Mouse (Mus musculus) kidney, adult 18-20 months (tissue): ENCODE data around the gene Prpf38b.
A peak's percentile ranks its signal among the peaks of the same experiment; 100 is the strongest.

Source experiments
- DNase-seq: peaks from one replicate; pipeline ENCODE4 v3.0.0; 2021

Gene Prpf38b

DNA sequence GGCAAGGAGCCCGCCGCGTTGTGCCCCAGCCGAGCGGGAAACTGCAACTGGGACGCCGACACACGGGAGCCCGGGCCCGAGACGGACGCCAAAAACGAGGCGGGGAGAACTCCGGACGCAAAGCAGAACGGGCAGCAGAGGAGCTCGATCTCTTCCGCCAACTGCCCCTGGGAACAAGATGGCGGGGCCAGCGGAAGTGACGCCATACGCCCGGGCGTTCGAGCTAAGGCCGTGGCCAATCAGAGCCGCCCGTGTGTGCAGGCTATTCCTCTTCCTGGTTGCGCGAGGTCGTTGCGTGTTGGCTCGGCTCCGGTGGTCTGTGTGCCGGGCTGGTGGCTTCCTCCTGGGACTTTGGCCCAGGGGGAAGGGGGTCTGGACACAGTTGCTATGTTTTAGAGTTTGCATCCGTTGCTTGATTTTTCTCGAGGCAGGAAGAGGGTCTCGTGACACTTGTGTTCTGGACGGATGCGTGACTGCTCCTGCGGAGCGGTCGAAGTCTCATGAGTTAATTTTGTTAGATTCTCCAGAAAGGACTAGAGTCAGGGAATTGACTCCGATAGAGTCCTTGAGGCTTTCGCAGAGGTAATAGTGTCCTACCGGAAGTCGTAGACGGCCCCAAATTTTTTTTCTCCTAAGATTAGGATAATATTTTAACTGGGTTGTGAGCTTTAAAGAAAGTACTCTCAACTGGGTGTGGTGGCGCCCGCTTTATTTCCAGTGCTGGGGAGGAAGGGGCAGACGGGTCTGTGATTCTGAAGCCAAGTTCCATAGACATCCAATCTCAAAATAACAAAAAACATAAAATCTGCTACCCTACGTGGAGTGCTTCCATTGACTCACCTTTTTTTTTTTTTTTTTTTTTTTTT, at the start of gene Prpf38b:
Prpf38b (minus strand) TSS at position 180 of the 866 bp plus-strand sequence.
- peak; percentile 94 for DNase-seq

DNA sequence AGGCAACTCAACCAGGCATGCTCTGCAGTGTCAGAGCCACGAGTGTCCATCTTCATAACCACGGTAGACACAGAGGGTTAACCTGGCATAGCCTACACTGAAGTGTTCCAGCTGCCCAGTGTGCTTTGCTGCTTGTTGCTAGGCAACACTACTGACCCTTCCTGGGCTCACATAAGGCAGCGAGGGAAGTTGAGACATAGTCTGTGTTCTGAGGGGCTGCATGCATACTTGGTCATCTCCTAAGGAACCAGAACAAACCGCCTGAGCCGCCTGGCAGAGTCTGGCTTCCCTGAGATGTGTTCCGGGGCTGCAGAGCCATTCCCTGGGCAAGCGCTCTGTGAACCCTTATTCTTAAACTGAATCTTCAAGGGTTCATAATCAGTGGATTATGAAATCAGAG, 49.7 kb upstream of the Prpf38b start:
- DNase-seq = no peak

DNA sequence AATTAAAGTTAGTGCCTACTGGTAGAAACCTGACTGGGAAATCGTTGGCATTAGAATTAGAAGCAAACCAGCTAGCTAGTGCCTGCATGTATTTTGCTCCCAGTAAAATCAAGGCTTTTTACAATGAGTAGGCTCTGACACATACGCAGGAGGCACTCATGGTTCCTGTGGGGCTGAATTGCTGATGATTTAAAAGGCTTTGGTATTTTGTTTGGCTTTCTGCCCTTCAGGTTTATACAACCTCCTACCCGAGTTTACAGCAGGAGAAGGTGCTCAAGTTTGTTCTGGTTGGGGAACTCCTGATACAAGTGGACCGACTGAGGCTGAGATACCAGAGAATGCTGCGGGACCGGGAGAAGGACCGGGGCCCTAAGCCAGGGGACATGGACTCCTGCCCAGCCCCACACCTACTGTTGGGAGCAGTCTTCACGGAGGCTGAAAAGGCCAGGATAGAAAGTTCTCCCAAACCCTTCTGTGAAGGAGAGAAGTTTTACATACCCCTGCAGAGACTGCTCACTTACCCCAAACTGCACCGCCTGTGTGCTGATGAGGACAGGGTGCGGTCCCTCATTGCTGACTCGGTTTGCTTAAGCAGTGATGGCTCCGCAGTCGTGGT, 48.3 kb upstream of the Prpf38b start:
- peak; percentile 12 for DNase-seq

DNA sequence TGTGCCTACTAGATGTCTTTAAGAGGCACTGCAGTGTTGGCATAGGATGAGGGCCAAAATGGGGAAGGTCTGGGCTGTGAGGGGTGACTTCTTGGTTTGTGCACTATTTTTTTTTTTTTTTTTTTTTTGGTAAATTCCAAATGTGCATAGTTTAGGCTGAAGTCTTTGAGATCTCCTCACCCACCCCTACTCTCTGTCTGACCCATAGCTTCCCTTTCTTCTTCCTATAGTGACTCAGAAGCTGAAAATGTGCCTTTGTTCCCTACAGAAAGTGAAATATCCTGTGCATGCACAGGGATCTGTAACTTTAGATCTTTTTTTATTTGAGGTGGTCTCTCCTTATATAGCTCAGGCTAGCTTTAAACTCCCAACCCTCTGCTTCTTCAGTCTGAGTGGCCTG, 46.4 kb upstream of the Prpf38b start:
- DNase-seq = no peak

DNA sequence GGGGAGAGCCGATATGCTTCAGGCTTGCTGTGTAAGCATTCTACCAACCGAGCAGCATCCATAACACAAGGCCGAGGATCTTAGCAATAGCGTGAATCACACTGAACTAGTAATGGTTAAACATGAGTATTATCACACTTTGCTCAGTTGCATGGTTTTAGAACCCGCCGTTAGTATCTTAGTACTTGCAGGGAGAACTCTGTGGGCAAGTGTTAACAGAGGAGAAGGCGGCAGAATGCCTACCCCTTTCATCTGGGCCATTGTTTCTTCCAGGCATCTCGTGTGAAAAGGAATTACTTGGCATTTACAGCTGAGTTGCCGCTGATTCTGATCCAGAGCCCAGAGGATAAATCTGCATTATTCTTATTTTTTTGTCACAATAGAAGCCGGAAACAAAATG, 29.5 kb upstream of the Prpf38b start:
- DNase-seq = no peak

DNA sequence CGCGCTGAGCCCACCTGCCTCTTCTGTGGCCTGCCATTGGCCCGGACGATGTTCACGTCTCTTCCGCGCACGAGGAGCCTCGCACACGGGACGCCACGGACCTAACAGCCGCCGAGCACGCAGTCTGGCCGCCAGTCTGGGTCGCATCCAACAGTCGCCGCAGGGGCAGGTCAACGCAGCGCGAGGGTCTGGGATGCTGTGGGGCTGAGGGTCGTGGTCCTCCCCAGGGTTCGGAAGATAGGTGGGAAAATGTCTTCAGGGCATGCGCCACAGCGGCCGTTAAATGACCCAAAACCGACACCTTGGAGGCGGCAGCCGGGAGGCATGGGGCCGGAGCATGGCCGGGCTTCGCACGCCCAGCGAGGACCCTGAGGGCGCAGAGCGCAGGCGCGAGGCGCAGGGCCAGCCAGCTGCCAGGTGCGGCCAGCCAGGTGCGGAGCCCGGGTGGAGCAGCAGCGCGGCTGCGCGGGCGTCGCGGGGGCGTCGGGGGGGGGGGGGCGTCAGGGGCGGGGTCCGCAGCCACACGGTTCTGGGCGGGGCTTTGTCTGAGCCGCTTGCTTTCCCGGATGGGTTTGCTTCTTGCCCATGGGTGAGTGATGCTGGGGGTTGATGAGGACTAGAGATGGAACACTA, 28.6 kb upstream of the Prpf38b start, which contains the start of gene Gm9857:
Gm9857 (minus strand) TSS at position 445 of the 633 bp plus-strand sequence.
- DNase-seq = no peak

DNA sequence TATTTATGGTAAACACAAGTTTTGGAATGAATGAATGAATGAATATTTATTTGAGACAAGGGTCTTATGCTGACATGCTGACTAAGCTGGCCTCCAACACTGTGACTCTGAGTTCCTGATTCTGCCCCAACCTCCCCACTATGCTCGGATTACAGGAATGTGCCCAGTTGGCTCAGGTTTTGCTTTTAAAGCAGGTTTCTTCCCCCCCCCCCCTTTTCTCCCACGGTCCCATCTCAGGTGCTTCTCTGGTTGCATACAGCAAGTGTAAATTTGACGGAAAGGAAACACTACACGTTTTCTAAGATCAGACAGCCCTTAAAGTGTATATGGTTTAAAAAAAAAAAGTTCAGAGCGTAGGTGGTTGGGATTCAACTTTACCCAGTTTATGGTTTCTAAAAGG, 28.0 kb upstream of the Prpf38b start, which contains the start of gene Henmt1:
Henmt1 (plus strand) TSS at position 301 of the 400 bp plus-strand sequence.
- no peak for DNase-seq

DNA sequence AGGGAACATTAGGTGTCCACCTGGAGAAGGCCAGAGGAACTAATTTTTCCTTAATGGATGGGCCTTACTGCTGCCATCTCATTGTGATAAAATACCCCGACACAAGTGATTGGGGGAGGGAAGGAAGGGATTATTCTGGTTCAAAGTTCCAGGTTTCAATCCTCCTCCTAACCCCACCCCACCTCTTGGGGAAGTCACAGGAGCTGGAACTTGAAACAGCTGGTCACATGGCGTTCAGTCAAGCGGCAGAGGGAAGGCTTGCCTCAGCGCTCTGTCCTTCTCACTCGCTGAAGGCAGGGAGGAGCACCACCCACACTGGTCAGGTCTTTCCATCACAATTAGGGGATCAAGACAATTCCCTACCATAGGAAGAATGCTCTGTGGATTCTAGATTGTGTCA, 27.2 kb upstream of the Prpf38b start:
- no peak for DNase-seq

DNA sequence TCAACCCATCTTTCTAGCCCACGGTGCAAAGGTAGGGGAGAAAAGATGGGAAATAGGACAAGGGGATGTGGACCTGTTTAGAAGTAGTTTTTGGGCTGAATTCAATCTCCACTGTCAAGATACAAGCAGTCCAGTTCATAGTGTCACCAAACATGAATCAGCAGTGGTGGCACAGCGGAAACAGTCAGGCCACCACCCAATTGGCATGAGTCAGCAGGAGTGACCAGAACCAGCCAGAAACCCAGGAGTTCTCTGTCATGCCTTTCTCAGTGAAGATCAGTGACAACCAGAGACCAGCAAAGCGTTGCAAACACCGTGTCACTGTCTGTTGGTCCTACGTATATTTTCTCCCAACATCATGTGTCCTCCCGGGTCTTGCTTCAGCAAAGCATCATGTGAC, 22.0 kb upstream of the Prpf38b start:
- DNase-seq = no peak

DNA sequence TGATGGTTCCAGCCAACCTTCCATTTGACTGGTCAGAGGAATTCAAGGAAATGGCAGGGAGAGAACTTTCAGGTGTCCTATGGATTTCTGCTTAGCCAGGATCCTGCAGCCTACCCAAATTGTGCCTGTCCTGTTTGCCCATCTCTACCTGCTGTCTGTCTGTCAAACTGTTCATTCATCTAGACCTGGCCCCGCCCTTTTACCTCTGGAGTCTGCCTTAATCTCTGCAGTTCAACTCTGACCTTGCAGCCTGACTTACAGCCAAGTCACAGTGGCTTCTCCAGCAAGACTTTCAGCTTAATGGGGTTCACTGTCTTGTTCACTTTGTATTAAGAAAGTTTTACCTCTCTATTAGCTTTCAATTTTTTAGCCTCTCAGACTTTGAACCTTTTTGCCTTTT, 14.8 kb upstream of the Prpf38b start:
- no peak for DNase-seq

DNA sequence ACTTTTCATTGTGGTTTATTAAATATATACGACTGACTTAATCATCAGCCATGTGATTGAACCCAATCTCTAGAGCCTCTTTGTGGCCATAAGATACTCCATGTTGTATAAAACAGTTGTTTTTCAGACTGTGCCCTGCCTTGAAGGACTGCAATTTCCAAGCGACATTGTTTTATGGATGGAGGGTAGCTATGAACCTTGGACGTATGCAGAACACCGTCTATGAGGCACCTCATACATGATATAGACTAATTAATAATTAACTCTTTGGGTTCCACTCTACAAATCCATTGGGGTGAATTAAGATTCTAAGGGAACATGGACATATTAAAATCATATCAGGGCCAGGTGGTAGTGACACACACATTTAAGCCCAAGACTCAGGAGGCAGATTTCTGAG, 14.2 kb upstream of the Prpf38b start:
- no peak for DNase-seq

DNA sequence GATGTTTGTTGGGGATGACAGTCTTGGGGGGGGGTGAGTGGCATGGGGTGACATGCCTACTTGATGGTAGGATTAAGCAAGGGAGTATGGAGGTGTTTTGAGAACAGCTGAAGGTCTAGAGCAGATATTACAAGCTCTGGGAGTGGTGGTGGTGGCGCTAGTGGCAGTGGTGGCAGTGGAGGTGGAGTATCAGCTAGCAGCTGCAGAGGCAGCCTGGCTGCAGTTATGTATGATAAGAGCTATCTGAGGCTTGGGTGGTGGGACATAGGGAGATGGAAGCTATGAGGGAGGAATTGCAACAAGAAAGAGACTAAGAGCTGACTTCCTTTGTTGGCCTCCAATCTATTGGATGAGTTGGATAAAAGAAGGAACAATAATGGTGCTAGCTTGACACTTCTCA, 10.3 kb upstream of the Prpf38b start:
- DNase-seq = no peak

DNA sequence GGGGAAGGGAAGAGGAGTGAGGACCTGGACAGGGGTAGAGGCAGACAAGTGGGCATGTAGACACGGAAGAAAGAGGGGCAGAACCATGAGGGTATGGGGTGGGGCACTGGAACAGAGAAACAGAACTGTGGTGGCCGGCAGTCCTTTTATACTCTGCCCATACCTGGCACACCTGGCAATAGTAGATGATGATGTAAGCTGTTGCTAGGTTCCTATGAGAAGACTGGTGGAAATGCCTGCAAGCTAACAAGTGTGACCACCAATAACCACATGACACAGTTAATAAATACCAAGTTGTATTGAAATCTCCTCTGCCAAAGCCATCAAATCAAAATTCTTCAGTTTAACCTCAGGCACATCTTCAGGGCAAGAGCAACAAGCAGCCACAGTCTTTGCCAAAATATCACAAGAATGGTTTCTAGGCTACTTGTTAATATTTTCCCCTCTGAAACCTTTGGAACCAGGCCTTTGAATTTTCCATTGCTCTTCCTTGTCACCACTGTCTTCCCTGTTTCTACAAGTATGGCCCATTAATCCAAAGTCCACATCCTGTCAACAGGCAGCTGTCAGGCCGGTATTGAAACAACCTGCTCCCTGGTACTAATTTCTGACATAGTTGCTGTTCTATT, 9.0 kb upstream of the Prpf38b start:
- DNase-seq = peak; percentile 21

DNA sequence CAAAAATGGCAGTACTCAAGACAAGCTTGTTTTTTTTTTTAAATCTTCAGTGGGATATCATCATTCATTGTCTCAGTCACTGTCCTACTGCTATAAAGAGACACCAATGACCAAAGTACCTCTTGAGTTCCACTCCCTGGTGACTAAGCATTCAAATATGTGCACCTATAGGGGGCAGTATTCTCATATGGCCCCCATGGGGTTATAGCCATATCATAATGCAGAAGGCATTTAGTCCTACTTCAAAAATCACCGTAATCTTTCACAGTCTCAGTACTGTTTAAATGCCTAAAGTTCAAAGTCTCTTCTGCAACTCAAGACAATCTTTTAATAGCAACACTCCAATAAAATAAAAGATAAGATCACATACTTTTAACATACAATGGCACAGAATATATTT, 7.3 kb upstream of the Prpf38b start:
- DNase-seq = no peak

DNA sequence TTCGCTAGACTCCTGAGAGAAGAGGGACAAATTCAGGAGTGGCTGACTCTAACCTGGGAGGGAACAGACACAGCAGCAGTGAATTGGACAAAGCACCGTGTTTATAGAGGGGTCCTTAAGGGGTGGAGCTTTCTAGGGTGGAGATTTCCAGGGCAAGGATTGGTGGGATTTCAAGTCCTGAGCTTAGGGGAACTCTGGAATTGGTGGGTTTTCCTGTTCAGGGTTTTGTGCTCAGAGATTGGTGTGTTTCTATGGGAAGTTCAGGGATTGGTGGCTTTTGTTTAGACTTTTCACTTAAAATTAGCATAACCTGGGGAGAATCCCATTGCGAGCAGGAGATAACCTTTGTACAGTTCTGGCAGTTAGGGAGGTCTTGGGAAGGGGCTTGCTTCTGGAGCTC, 6.5 kb upstream of the Prpf38b start:
- no peak for DNase-seq

DNA sequence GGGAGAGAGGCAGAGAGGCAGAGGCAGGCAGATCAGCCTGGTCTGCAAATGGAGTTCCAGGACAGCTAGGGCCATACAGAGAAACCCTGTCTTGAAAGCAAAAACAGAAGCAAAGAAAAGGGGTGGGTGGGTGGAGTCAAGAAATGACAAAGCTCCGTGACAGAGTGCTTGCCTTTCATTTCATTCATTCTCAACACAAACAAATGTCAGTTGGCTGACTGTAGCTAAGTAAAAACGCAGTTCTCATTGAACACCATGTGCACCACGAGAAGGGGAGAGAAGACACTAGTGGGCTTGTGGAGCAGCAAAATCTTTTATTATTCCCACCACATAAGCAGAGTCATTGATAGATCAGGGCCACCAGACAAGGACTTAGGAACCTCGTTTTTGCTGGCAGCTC, 5.3 kb upstream of the Prpf38b start:
- DNase-seq = no peak

DNA sequence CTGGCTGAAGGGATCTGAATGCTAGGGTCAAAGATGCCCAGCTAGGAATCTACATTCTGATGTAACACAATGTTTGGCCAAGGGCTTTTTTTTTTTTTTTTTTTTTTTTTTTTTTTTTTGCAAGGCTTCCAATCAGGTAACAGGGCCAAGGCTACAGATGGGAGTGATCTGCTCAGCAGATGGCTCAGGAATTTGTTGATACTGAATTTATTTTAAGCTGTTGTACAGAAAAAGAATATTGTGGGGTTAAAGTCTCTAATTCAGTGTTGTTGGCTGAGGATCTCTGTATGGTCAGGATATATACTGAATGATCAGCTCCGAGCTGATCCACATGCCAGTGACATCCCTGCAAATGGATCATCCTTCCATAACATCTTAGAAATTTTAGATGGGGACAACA, 4.5 kb upstream of the Prpf38b start:
- DNase-seq = no peak

DNA sequence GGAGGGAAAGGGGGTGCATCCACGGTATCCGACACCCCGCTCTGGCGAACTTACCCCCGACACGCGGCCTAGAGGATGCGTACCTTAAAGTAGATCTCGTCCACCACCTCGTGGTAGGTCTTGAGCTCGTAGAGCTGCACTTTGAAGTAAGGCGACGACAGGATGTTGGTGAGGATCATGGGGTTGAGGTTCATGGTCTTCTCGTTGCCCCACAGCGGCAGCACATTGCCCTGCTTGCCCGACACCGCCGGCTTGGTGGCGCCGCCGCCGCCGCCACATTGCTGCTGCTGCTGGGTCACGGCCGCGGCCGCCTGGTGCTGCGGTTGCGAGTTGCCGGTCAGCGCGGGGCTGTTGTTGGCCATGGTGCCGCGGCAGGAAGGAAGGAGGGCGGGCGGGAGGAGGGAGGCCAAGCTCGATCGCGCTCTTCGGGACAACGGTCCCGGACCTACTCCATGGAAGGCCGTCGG, 413 bp downstream of the Prpf38b start:
- no peak for DNase-seq

DNA sequence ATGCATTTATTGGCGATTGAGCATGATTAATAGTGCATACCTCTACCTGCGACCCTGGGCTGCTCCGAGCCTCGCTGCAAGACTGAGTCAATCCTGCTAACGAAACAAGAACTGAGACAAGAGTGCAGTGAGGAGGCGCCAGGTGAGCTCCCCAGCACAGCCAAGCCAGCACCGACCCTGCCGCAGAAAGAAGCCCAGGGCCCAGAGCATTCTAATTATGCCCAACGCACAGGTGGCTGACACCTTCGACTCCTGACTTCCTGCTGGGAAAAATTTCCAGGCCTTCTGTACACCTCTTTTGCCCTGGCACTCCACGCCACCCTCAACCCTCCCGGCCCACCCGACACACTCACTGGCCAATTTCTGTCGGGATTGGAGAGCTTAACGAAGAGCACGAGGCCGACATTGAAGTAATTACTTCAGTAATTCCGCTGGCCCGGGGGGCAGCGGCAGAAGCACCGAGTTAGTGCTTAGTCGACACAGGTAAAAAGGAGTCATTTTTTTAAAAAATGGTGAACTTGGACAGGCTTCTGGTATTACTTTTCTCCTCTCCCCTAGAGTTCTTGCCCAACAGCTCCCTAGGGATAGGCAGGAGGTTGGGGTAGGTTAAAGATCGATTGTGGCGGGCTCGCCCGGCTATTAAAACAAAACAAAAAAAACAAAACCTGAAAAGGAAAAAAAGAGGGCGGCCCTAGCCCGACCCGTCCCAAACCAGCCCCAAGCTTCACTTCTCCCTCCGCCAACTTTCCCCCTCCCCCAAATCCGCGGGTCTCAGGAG, 1.0 kb downstream of the Prpf38b start:
- peak; percentile 37 for DNase-seq

DNA sequence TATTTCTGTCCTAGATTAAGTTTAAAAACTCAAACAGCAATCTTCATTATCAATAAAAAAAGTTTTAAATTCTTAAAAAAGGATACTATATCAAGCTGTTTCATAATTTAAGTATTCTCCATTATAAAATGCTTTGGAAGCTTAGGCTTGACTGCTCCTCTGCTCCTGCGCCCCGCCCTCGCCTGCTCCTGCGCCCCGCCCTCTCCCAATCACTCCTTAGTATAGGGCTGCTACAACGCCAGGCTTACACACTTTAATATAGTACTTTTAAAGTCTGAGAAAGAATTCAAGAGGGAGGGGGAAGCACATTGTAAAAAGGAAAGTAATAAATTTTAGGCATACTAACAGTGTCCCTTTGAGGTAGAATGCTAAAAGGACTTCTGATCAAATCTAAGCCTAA, 8.6 kb downstream of the Prpf38b start:
- no peak for DNase-seq

DNA sequence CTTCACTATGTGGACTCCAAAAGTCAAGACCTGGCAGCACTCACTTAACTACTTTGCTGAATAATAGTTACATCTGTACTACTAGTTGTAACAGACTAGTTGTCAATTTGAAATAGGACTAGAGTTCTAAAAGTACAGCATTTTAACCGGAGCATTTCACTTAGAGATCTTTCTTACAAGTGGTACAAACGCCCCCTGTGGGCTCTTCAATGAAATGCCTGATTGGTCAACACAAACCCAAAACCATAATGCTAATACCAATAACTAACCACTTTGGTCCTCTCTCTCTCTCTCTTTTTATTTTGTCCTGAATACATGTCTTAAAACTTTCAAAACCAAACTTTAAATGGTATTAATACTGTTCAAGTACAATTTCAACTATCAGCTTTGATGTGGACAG, 9.5 kb downstream of the Prpf38b start:
- DNase-seq = no peak

DNA sequence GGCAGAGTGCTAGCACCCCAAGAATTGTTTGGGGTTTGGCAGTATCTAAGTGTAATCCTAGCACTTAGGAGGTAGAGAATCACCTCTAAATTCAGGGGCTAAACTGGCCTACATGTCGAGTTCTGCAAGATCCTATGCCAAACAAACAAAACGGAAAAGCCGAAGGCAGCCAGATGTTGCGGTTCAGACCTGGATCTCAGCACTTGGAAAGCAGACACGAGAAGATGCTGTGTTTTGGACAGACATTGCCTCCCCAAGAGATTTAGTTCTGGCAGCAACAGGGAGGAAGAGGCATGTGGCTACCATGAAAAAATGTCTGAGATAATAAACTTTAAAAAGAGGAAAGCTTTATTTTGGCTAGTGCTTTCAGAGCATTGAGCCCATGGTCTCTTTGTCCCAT, 10.8 kb downstream of the Prpf38b start:
- no peak for DNase-seq

DNA sequence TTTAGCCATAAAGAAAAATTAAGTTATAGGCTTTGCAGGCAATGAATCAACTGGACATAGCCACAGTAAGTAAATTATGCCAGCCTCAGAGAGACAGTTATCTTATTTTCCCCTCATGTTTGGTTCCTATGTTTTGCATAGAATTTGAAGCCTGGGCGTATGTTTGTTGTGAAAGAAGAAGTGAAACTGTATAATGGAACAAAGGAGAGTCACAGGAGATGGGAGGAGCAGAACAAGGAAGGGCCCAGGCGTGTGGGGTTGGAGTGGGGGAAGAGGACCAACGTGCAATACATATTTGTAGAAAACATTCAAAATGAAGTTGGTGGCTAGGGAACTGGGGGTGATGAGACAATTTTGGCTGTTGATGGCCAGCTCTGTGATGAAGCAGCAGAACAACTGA, 11.4 kb downstream of the Prpf38b start:
- DNase-seq = no peak
